Mouse (Mus musculus) cerebellum, postnatal 14 days (tissue): ENCODE data around the gene Cdc42ep4.

ENCODE experiments used
- DNase-seq, 2 experiments: peaks; one replicate each; pipeline ENCODE4 v3.0.0; 2021; ENCODE audit warnings: mixed read lengths in 2 of 2

Cdc42ep4 gene

DNA sequence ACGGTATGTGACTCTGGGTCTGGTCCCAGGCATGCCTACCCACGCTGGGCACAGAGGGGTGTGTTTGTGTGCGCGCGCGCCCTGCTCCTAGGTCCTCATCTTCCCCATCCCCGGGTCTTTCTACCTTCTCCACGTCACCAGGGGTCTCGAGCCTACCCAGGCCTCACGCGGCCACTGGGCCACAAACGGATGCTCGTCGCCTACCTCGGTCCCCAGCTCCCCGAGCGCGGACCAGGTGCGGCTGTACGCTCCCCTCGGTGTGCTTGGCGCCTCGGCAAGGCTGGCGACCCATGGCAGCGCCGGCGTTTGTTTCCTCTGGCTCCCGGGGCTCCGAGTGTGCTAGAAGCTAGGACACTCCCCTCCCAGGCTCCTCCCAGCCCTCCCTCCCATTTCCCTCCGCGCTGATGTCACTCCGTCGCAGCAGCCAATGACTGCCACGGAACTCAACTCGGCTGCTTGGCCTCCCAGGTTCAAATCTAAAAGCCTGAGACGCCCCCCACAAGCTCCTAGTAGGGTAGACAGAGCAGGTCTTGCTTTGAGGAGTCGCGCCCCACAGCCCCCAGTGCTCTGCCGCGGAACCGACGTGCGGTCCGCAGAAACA is at the start of gene Cdc42ep4:
Cdc42ep4 (minus strand) TSS at position 398 of the 601 bp plus-strand sequence.
- DNase-seq = peak; percentile 84 to 85

DNA sequence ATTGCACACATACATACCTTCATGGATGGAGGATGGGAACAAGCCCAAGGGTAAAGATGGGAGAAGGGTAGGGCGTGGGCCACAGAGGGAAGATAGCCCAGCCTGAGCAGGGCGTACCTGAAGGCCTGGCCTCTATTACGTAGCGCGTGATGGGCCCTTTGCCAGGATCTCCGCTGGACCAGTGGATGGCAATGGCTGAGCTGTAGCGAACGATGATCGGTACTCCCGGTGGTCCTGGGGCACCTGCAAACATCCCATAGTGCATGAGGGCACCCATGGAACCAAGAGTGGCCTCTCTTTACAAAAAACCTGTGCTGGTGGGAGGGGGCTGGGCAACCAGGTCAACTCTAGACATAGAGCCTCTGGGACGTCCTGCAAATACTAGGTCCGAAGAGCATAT is 48.3 kb upstream of the Cdc42ep4 start:
- DNase-seq = peak in 1 of 2 experiments; percentile 61

- peak; percentile 54 to 63 for DNase-seq
Observed at GRCm38 (mm10) chr11:113799041-113799447, 47.4 kb upstream of the Cdc42ep4 start.

DNA sequence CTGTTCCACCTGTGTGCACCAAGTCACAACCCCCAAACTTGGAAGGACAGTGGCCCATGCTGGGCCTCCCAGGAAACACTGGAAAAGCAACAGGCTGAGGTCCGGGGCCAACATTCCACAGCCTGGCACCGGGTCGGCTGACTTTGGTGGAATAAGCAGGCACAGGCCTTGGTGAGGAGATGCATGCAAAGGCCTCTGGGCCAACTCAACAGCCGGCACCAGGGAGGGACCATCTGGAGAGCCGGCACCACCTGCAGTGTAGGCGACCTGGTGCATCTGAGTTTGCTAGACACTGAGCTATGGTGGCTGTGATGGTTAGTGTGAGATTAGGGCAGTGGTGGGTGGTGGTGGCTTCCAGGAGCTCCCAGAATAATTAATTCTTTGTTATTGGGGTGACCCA is 46.3 kb upstream of the Cdc42ep4 start:
- DNase-seq = peak; percentile 87 to 94

GRCm38 (mm10) chr11:113797014-113797983 is 45.6 kb upstream of the Cdc42ep4 start:
- DNase-seq = no peak

DNA sequence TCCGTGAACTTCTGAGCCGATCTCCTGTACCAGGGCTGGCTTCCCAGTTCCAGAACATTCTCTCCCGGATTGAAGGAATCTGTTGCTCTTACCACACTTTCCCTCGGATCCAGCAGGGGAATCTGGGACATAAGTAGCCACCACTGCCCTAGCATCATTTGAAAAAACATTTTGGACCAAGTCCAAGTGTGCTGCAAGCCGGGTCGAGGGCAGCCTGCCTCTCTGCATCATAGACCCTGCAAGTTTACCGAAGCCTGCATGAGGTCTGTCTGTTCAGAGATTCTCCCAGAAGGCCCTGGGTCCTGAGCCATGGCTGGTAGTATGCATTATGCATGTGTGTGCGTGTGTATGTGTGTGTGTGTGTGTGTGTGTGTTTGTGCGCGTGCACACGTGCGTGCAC is 44.2 kb upstream of the Cdc42ep4 start:
- no peak for DNase-seq

DNA sequence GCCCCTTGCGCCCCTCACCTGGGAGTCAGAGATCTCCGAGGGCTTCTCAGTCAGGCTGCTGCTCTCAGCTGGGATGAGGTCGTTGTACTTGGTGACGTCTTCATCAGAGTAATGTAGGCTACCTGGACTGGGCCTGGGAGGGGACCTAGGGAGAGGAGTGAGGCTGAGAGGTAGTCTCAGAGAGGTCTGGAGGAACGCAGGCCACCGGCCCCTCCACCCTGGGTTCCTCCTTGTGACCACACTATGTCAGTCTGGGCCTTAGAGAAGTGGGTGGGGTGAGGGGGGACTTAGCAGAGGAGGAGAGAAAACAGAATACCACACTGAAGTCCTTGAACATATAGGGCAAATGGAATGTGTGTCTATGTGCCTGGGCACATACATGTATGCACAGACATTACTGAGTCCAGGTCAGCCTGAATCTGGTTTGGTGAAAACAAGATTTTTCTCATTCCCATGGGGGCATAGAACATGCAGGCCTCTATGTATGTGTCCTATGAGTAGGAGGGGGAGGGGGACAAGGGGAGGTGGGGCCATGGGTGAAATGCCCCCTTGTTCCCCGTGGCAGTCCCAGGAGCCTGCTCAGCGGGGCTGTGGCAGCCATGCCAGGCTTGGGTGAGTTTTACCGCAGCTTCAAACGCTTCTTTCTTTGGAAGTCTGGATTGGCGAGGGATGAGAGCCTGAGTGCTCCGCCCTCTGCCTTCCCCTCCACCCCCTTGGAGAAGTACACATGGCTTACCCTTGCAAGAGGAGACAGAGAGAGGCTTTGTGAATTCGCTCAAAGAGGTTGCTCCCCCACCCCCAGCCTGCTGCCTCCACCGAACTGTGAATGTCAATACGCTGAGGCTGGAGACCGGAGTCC is 39.9 kb upstream of the Cdc42ep4 start:
- no peak for DNase-seq

GRCm38 (mm10) chr11:113789101-113789500 is 37.4 kb upstream of the Cdc42ep4 start:
- DNase-seq = no peak

- no peak for DNase-seq
Observed at GRCm38 (mm10) chr11:113788183-113788789, 36.6 kb upstream of the Cdc42ep4 start.

GRCm38 (mm10) chr11:113787432-113788182 is 35.9 kb upstream of the Cdc42ep4 start:
- no peak for DNase-seq

DNA sequence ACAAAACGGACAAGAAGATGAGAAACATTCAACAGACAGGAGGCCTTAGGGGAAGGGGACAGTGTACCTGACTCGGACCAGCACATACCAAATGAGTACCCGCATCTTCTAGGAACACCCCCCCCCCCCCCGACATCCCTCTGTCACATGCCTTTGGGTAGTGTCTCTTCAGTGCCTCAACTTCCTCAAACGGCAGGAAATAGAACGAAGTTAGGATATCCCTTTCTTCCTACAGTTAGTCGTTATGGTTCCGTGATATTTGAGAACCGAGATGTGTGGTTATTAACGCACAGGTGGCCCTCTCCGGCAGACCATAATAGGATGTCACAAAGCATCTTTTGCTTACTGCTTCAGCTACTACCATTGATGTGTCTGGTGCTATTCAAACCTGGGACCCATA is 35.3 kb upstream of the Cdc42ep4 start:
- no peak for DNase-seq

- DNase-seq = no peak
Observed at GRCm38 (mm10) chr11:113786395-113786794, 34.7 kb upstream of the Cdc42ep4 start.

- peak in 1 of 2 experiments; percentile 47 for DNase-seq
Observed at GRCm38 (mm10) chr11:113785406-113786171, 33.9 kb upstream of the Cdc42ep4 start.

- no peak for DNase-seq
Observed at GRCm38 (mm10) chr11:113784656-113785396, 33.1 kb upstream of the Cdc42ep4 start.

DNA sequence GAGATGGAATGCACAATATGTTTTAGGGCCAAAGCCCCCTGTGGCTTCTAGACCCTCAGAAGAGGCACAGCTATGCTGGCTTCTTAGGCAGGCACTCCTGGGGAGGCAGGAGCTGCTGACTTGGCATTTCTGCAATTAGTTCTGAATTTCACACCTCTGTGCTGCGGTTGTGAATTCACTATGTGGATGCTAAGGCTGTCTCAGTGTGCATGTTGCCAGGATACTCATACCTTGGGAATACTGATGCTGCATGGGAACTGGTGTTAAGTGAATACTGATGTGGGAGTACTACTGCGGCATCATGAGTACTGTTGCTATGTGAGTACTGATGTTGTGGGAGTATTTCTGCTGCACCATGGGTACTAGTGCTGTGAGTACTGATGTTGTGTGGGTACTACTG is 30.8 kb upstream of the Cdc42ep4 start:
- no peak for DNase-seq

- DNase-seq = no peak
Observed at GRCm38 (mm10) chr11:113782006-113782405, 30.3 kb upstream of the Cdc42ep4 start.

GRCm38 (mm10) chr11:113779680-113780041 is 28.0 kb upstream of the Cdc42ep4 start:
- DNase-seq = no peak

GRCm38 (mm10) chr11:113778733-113779679 is 27.3 kb upstream of the Cdc42ep4 start:
- DNase-seq = no peak

GRCm38 (mm10) chr11:113777878-113778464 is 26.3 kb upstream of the Cdc42ep4 start:
- no peak for DNase-seq
